Mouse (Mus musculus): ENCODE measurements around the gene Slc7a1.

The Slc7a1 gene

GRCm38 (mm10) chr5:148369178-148369577, 30.5 kb downstream of the Slc7a1 start:
- no peak for DNase-seq (ENCODE audit: low spot score in 2 of 2)

GRCm38 (mm10) chr5:148367816-148368215, 31.9 kb downstream of the Slc7a1 start:
- no peak for DNase-seq (ENCODE audit: low spot score in 2 of 2)

GRCm38 (mm10) chr5:148366455-148366854, 33.2 kb downstream of the Slc7a1 start:
- DNase-seq (ENCODE audit: low spot score in 2 of 2), result no peak

GRCm38 (mm10) chr5:148363441-148364113, 36.1 kb downstream of the Slc7a1 start:
- DNase-seq (ENCODE audit: low spot score in 2 of 2), result no peak

GRCm38 (mm10) chr5:148362296-148362695, 37.4 kb downstream of the Slc7a1 start:
- no peak for DNase-seq (ENCODE audit: low spot score in 2 of 2)

GRCm38 (mm10) chr5:148361759-148362010, 38.0 kb downstream of the Slc7a1 start:
- DNase-seq (ENCODE audit: low spot score in 2 of 2), result no peak

GRCm38 (mm10) chr5:148360922-148361758, 38.6 kb downstream of the Slc7a1 start:
- no peak for DNase-seq (ENCODE audit: low spot score in 2 of 2)

GRCm38 (mm10) chr5:148359131-148359530, 40.6 kb downstream of the Slc7a1 start:
- no peak for DNase-seq (ENCODE audit: low spot score in 2 of 2)

- DNase-seq (ENCODE audit: low spot score in 2 of 2), result no peak
Observed at GRCm38 (mm10) chr5:148357168-148357567, 42.5 kb downstream of the Slc7a1 start.

GRCm38 (mm10) chr5:148355822-148356221, 43.9 kb downstream of the Slc7a1 start:
- no peak for DNase-seq (ENCODE audit: low spot score in 2 of 2)

GRCm38 (mm10) chr5:148354536-148354935, 45.2 kb downstream of the Slc7a1 start:
- no peak for DNase-seq (ENCODE audit: low spot score in 2 of 2)

- DNase-seq (ENCODE audit: low spot score in 2 of 2), result no peak
Observed at GRCm38 (mm10) chr5:148353429-148353828, 46.3 kb downstream of the Slc7a1 start.

GRCm38 (mm10) chr5:148349327-148350011, 50.2 kb downstream of the Slc7a1 start:
- no peak for DNase-seq (ENCODE audit: low spot score in 2 of 2)

GRCm38 (mm10) chr5:148348153-148348552, 51.6 kb downstream of the Slc7a1 start:
- DNase-seq (ENCODE audit: low spot score in 2 of 2), result no peak

- DNase-seq (ENCODE audit: low spot score in 2 of 2), result no peak
Observed at GRCm38 (mm10) chr5:148346543-148346942, 53.2 kb downstream of the Slc7a1 start.

GRCm38 (mm10) chr5:148344374-148344773, 55.3 kb downstream of the Slc7a1 start:
- DNase-seq (ENCODE audit: low spot score in 2 of 2), result no peak

GRCm38 (mm10) chr5:148342061-148342741, 57.5 kb downstream of the Slc7a1 start:
- DNase-seq (ENCODE audit: low spot score in 2 of 2), result no peak

GRCm38 (mm10) chr5:148339126-148339525, 60.6 kb downstream of the Slc7a1 start:
- no peak for DNase-seq (ENCODE audit: low spot score in 2 of 2)

- peak; percentile 35 to 76 for DNase-seq (ENCODE audit: low spot score in 2 of 2)
Observed at GRCm38 (mm10) chr5:148332622-148332974, 67.1 kb downstream of the Slc7a1 start.

- no peak for DNase-seq (ENCODE audit: low spot score in 2 of 2)
Observed at GRCm38 (mm10) chr5:148331926-148332621, 67.6 kb downstream of the Slc7a1 start.

- DNase-seq (ENCODE audit: low spot score in 2 of 2), result no peak
Observed at GRCm38 (mm10) chr5:148331229-148331776, 68.4 kb downstream of the Slc7a1 start.

Data from thymus, postnatal 10 days (tissue).